In genomic region chr12:77667875-77668204, GRCm38 (mm10) we compare ENCODE assay signal across 9 mouse cellular contexts.
DNase-seq lines count a peak whose midpoint lies in the region; ATAC-seq and TF ChIP-seq lines count a peak whose summit lies in the region.
"Had no signal": no experiment of that assay in that cellular context is flagged by ENCODE, and none has a peak within 500 bp of the region (broad histone marks: within the 10 kb centered on the region; RNA-seq: fewer than 3 reads in every experiment).

No protein-coding gene starts in this region.

- H3K9me3 ChIP-seq in MEL (replicated peaks; ENCODE audit: insufficient read depth, low read length) = no peaks in the 10 kb centered on the region
- no peaks in the 10 kb centered on the region for H3K9me3 ChIP-seq in forebrain, embryonic 12.5 days
- H3K9me3 ChIP-seq in hindbrain, embryonic 11.5 days (ENCODE audit: control insufficient read depth, low read length) = no peaks in the 10 kb centered on the region

- no peaks in the 10 kb centered on the region; a peak in 1 of 4 replicates for H3K36me3 ChIP-seq in MEL (ENCODE audit: control insufficient read depth in 1 of 2, insufficient read depth in 2 of 2, low read length in 2 of 2)
- H3K36me3 ChIP-seq in forebrain, embryonic 12.5 days (replicated peaks) = no peaks in the 10 kb centered on the region
- H3K36me3 ChIP-seq in hindbrain, embryonic 11.5 days (ENCODE audit: control insufficient read depth, insufficient read depth, low read length) = no peaks in the 10 kb centered on the region

- TF ChIP-seq EP300 in MEL (IDR thresholded peaks at IDR 0.05; ENCODE audit: low read depth in 1 of 2, low read length in 2 of 2) = no peak

- H3K4me1 ChIP-seq in MEL (ENCODE audit: control insufficient read depth in 1 of 2, insufficient read depth in 2 of 2, low read length in 2 of 2) = no peaks in the 10 kb centered on the region
- peaks cover 9% of the 10 kb centered on the region; the same call in 1 of the 2 replicates for H3K4me1 ChIP-seq in forebrain, embryonic 12.5 days
- H3K4me1 ChIP-seq in hindbrain, embryonic 11.5 days (replicated peaks; ENCODE audit: control insufficient read depth, insufficient read depth, low read length) = no peaks in the 10 kb centered on the region

- peak; percentile 74; the same call in 1 of the 2 replicates for ATAC-seq in forebrain, embryonic 12.5 days (ENCODE audit: low FRiP score)
- ATAC-seq in hindbrain, embryonic 11.5 days (ENCODE audit: low FRiP score) = 0 out of 2 replicates have a peak, but pooled peaks have one; percentile 47
- ATAC-seq in megakaryocyte, adult 5-6 weeks (ENCODE audit: poor library complexity, severe bottlenecking) = peak; percentile 93

- no peak overlapping the region for H3K27ac ChIP-seq in MEL (ENCODE audit: control insufficient read depth, low read depth, low read length)
- no peak overlapping the region for H3K27ac ChIP-seq in forebrain, embryonic 12.5 days
- no peak overlapping the region for H3K27ac ChIP-seq in hindbrain, embryonic 11.5 days (ENCODE audit: low read depth, low read length)
- H3K27ac ChIP-seq: macrophage had no signal

- TF ChIP-seq RAD21 in MEL (IDR thresholded peaks at IDR 0.05; ENCODE audit: low read depth, low read length) = peak; percentile 80

- peak overlapping the region; percentile 41; the same call in 1 of the 2 replicates for H3K9ac ChIP-seq in MEL (ENCODE audit: control insufficient read depth, low read depth, low read length, poor library complexity, severe bottlenecking)
- no peak overlapping the region for H3K9ac ChIP-seq in forebrain, embryonic 12.5 days
- no peak overlapping the region for H3K9ac ChIP-seq in hindbrain, embryonic 11.5 days (ENCODE audit: low read depth, low read length)

- no peak overlapping the region for H3K4me2 ChIP-seq in forebrain, embryonic 12.5 days
- H3K4me2 ChIP-seq in hindbrain, embryonic 11.5 days (replicated peaks; ENCODE audit: low read depth, low read length) = no peak overlapping the region

- DNase-seq in MEL (ENCODE audit: low read depth, low spot score) = peak; percentile 78
- peak; percentile 28 for DNase-seq in brain, embryonic 18.5 days (ENCODE audit: low read depth, low spot score)
- peak; percentile 92 for DNase-seq in hindbrain, embryonic 11.5 days (ENCODE audit: low spot score)
- DNase-seq in layer of hippocampus, adult 9-11 months = peak; percentile 30
- DNase-seq in right cerebral cortex, postnatal 10 days (ENCODE audit: low spot score in 2 of 2) = peak; percentile 66 to 84
- peak; percentile 32 to 46 for DNase-seq in urinary bladder, postnatal 36 days (ENCODE audit: low spot score in 2 of 2)

- WGBS in forebrain, embryonic 12.5 days = 0% methylated on average over 6 of the region's 6 CpGs
- 5% methylated on average over 6 of the region's 6 CpGs for WGBS in hindbrain, embryonic 11.5 days

- no peak for TF ChIP-seq POLR2A in MEL (IDR thresholded peaks at IDR 0.05; ENCODE audit: control insufficient read depth in 1 of 2, insufficient read depth in 1 of 2, low read depth in 1 of 2, low read length in 2 of 2, poor library complexity in 1 of 2)

- no peaks in the 10 kb centered on the region; a peak in 1 of 4 replicates for H3K27me3 ChIP-seq in MEL (ENCODE audit: control insufficient read depth in 1 of 2, insufficient read depth in 2 of 2, low read length in 2 of 2)
- H3K27me3 ChIP-seq in forebrain, embryonic 12.5 days = no peaks in the 10 kb centered on the region
- no peaks in the 10 kb centered on the region for H3K27me3 ChIP-seq in hindbrain, embryonic 11.5 days (ENCODE audit: control insufficient read depth, insufficient read depth, low read length)

- H3K4me3 ChIP-seq in MEL (ENCODE audit: control insufficient read depth in 1 of 2, insufficient read depth in 1 of 2, low read depth in 2 of 2, low read length in 2 of 2) = peak overlapping the region in 1 of 2 experiments; percentile 5; a peak in 1 of 4 replicates
- H3K4me3 ChIP-seq in forebrain, embryonic 12.5 days (replicated peaks) = no peak overlapping the region
- no peak overlapping the region for H3K4me3 ChIP-seq in hindbrain, embryonic 11.5 days (ENCODE audit: low read depth, low read length)

- peak; percentile 83 to 92 (median 87) for TF ChIP-seq CTCF in MEL (IDR thresholded peaks at IDR 0.05 in 2 of 3, conservative IDR thresholded peaks at IDR 0.05 in 1 of 3; ENCODE audit: control insufficient read depth in 1 of 3, insufficient read depth in 1 of 3, low read depth in 2 of 3, low read length in 3 of 3, poor library complexity in 1 of 3, severe bottlenecking in 1 of 3)

- no peaks in the 10 kb centered on the region for H3K79me2 ChIP-seq in MEL (ENCODE audit: control insufficient read depth, insufficient read depth, low read length, poor library complexity)

TF ChIP-seq in MEL, 35 proteins besides CTCF, POLR2A, EP300 and RAD21:
- TF ChIP-seq ZC3H11A (IDR thresholded peaks at IDR 0.05; ENCODE audit: low read depth, low read length) = peak; percentile 85
- TF ChIP-seq NELFE (IDR thresholded peaks at IDR 0.05; ENCODE audit: low read depth, low read length) = no peak
- no peak for TF ChIP-seq MEF2A (IDR thresholded peaks at IDR 0.05; ENCODE audit: extremely low read depth, insufficient replicate concordance, low read depth, low read length, poor library complexity, severe bottlenecking)
- TF ChIP-seq ELF1 (IDR thresholded peaks at IDR 0.05; ENCODE audit: low read depth, low read length) = 0 out of 2 replicates have a peak, but pooled peaks have one; percentile 42
- TF ChIP-seq SMC3 (IDR thresholded peaks at IDR 0.05; ENCODE audit: low read depth, low read length) = peak; percentile 95

Comparison
In these comparisons a context has a peak if more than half of its experiments do, and no peak if none do; other contexts are left out.
1. DNase-seq: peak in every context shown above with its lines; median percentile 92 in hindbrain, embryonic 11.5 days; 78 in MEL; 75 in right cerebral cortex, postnatal 10 days; 39 in urinary bladder, postnatal 36 days; 30 in layer of hippocampus, adult 9-11 months; 28 in brain, embryonic 18.5 days.